Mouse (Mus musculus) spleen, adult 2 months (tissue): ENCODE measurements around the gene Tgfbr3. TPM values are rescaled to one million over a fixed set of nuclear protein-coding genes. Genes with fewer than 3 reads are reported as not detected.

ENCODE experiments used
- DNase-seq, 2 experiments: peaks; one replicate each; pipeline versions ENCODE4 v3.0.0 to v3.0.0-alpha.2; 2012 to 2021; ENCODE audit warnings: low spot score in 2 of 2, low read depth in 1 of 2
- H3K27ac ChIP-seq: fragments of 200-500 bp; 2 replicates; pipeline ENCODE4 v1.5.1; 2012; ENCODE audit warnings: low read length, inconsistent platforms; ENCODE audit not compliant: insufficient read depth
- H3K27me3 ChIP-seq: fragments of 200-500 bp; 2 replicates; pipeline ENCODE4 v1.6.1; 2012; ENCODE audit warnings: mild to moderate bottlenecking, moderate library complexity, low read length, inconsistent platforms; ENCODE audit not compliant: control insufficient read depth, insufficient read depth
- H3K36me3 ChIP-seq: fragments of 200-500 bp; 2 replicates; pipeline ENCODE4 v1.6.1; 2012; ENCODE audit warnings: mild to moderate bottlenecking, low read length, inconsistent platforms; ENCODE audit not compliant: control insufficient read depth, insufficient read depth
- H3K4me1 ChIP-seq: fragments of 200-500 bp; 2 replicates; pipeline ENCODE4 v1.6.1; 2011; ENCODE audit warnings: inconsistent platforms; ENCODE audit not compliant: control insufficient read depth, insufficient read depth, insufficient read length
- H3K4me3 ChIP-seq: fragments of 200-500 bp; 2 replicates; pipeline ENCODE4 v1.5.1; 2011; ENCODE audit warnings: mild to moderate bottlenecking, inconsistent platforms; ENCODE audit not compliant: insufficient read depth, insufficient read length; ENCODE audit errors: extremely low read depth
- CTCF ChIP-seq: fragments of 200-500 bp; IDR thresholded peaks from 2 replicates; pipeline ENCODE4 v1.5.1; 2011; ENCODE audit warnings: mild to moderate bottlenecking, inconsistent platforms; ENCODE audit not compliant: insufficient read depth, insufficient read length, insufficient replicate concordance; ENCODE audit errors: extremely low read depth
- POLR2A ChIP-seq: fragments of 200-500 bp; IDR thresholded peaks from 2 replicates; pipeline ENCODE4 v1.6.1; 2011; ENCODE audit warnings: low read depth, low read length, inconsistent platforms
- WGBS: fragments of 180-500 bp; shearing (Covaris S2); methylation state at CpG from one replicate; pipeline ENCODE4 v1.1.7; 2018; 5-methylcytosine and 5-hydroxymethylcytosine counted together
- polyA plus RNA-seq: library from polyadenylated mRNA; depleted of rRNA; stranded (reverse); fragments of >200 nt; gene quantifications from 2 replicates; pipeline ENCODE4 v1.2.3, GENCODE M21; 2012

Gene Tgfbr3
- polyA plus RNA-seq, 1 experiment, result 20.5 TPM

- Histone ChIP-seq H3K36me3 (no peaks in the 10 kb centered on the region), H3K4me3 (no peak overlapping the region), H3K27me3 (no peaks in the 10 kb centered on the region), H3K27ac (no peak overlapping the region), H3K4me1 (no peaks in the 10 kb centered on the region)
- DNase-seq, result no peak
- TF ChIP-seq POLR2A, result no peak
- 86% methylated on average over 2 of the region's 2 CpGs for WGBS
Observed at GRCm38 (mm10) chr5:107243445-107243844, 46.0 kb downstream of the Tgfbr3 start.

GRCm38 (mm10) chr5:107242993-107243392, 46.4 kb downstream of the Tgfbr3 start:
- no peak for TF ChIP-seq POLR2A
- no peak for TF ChIP-seq CTCF
- no peak for DNase-seq
- no peaks in the 10 kb centered on the region for H3K27me3 ChIP-seq
- H3K36me3 ChIP-seq, result no peaks in the 10 kb centered on the region
- H3K4me3 ChIP-seq, result no peak overlapping the region
- WGBS, result 84% methylated on average over 4 of the region's 4 CpGs
- H3K4me1 ChIP-seq, result no peaks in the 10 kb centered on the region
- H3K27ac ChIP-seq, result no peak overlapping the region

GRCm38 (mm10) chr5:107240276-107240675, 49.2 kb downstream of the Tgfbr3 start:
- no peaks in the 10 kb centered on the region for H3K27me3 ChIP-seq
- no peak overlapping the region for H3K27ac ChIP-seq
- WGBS, result 67% methylated on average over 1 of the region's 1 CpGs
- no peak overlapping the region for H3K4me3 ChIP-seq
- peaks cover 2% of the 10 kb centered on the region; the same call in 1 of the 2 replicates for H3K4me1 ChIP-seq
- no peak for TF ChIP-seq POLR2A
- no peak for TF ChIP-seq CTCF
- no peaks in the 10 kb centered on the region for H3K36me3 ChIP-seq
- DNase-seq, result no peak

GRCm38 (mm10) chr5:107237971-107238426, 51.4 kb downstream of the Tgfbr3 start:
- Histone ChIP-seq H3K4me1 (peaks cover 7% of the 10 kb centered on the region; the same call in 1 of the 2 replicates), H3K4me3 (no peak overlapping the region), H3K27me3 (no peaks in the 10 kb centered on the region), H3K27ac (no peak overlapping the region), H3K36me3 (no peaks in the 10 kb centered on the region)
- DNase-seq, result no peak
- TF ChIP-seq POLR2A (no peak), CTCF (no peak)
- WGBS, result 82% methylated on average over 7 of the region's 7 CpGs

GRCm38 (mm10) chr5:107236975-107237374, 52.5 kb downstream of the Tgfbr3 start:
- Histone ChIP-seq H3K4me3 (no peak overlapping the region), H3K4me1 (peaks cover 7% of the 10 kb centered on the region; the same call in 1 of the 2 replicates), H3K27ac (no peak overlapping the region), H3K27me3 (no peaks in the 10 kb centered on the region), H3K36me3 (no peaks in the 10 kb centered on the region)
- no peak for DNase-seq
- TF ChIP-seq POLR2A (no peak), CTCF (no peak)
- 29% methylated on average over 6 of the region's 6 CpGs for WGBS

GRCm38 (mm10) chr5:107236039-107236438, 53.4 kb downstream of the Tgfbr3 start:
- Histone ChIP-seq H3K4me1 (peaks cover 7% of the 10 kb centered on the region; the same call in 1 of the 2 replicates), H3K27me3 (no peaks in the 10 kb centered on the region), H3K36me3 (no peaks in the 10 kb centered on the region), H3K27ac (no peak overlapping the region), H3K4me3 (no peak overlapping the region)
- TF ChIP-seq CTCF (no peak), POLR2A (no peak)
- 69% methylated on average over 5 of the region's 5 CpGs for WGBS
- no peak for DNase-seq
